Mouse (Mus musculus): ENCODE results near the gene Hoxc8.

GRCm38 (mm10) chr15:102955833-102956640 is 34.4 kb upstream of the Hoxc8 start:
- no peak for TF ChIP-seq CTCF (IDR thresholded peaks at IDR 0.05; ENCODE audit: low read depth)
- TF ChIP-seq EP300 (IDR thresholded peaks at IDR 0.05; ENCODE audit: low read depth), result no peak
